ENCODE assay signal across 9 mouse cellular contexts in the genomic region with DNA sequence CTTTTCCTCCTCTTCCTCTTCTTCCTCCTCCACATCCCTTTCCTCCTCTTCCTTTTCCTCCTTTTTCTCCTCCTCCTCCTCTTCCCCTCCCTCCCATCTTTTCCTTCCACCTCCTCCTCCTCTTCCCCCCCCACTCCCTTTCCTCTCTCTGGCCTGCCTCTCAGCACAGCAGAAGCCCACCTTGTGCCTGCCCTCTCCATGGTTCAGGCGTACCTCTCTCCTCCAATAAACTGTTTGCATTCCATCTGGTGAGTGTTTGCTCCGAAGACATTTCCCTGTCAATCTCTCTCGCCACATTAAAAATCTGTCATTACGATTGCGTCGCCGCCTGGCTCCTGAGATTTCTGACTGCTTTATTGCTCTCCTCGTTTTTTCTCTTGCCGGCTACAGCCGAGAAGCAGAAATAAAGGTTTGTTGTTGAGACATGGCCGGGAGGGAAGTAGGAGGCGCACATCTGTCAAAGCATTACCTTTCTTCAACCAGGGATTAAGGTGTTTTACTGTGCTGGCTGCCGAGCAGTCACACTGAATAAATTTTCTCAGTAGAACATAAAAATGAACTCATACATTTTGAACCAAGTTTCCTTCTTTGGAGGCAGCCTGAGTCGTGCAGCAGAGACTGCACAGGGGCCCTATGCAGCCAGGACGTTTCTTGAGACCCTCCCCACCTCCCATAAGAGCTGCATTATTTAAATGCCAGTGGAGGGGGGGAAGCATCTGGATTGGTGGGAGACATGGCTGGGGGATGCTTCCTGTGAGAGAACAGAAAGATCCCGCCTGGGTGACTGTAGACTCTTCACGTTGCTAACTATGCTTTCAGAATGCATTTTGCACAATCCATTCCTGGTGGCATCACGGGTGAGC.
DNase-seq lines count a peak whose midpoint lies in the region; ATAC-seq lines count a peak whose summit lies in the region.
"Had no signal": no experiment of that assay in that cellular context is flagged by ENCODE, and none has a peak within 500 bp of the region (broad histone marks: within the 10 kb centered on the region; RNA-seq: fewer than 3 reads in every experiment).

No protein-coding gene starts in this region.

- no peaks in the 10 kb centered on the region for H3K27me3 ChIP-seq in forebrain, embryonic 14.5 days (replicated peaks; ENCODE audit: control insufficient read depth, insufficient read depth, low read length)

- peak; percentile 67; the same call in 1 of the 2 replicates for ATAC-seq in forebrain, embryonic 14.5 days

- peak overlapping the region; percentile 32 for H3K4me2 ChIP-seq in forebrain, embryonic 14.5 days (ENCODE audit: low read length)

- 0 out of 2 replicates have a peak, but pooled peaks cover 5% of the 10 kb centered on the region for H3K4me1 ChIP-seq in forebrain, embryonic 14.5 days (ENCODE audit: control insufficient read depth, insufficient read depth, low read length)

- H3K4me3 ChIP-seq in forebrain, embryonic 14.5 days (ENCODE audit: low read depth, low read length), result no peak overlapping the region

- H3K27ac ChIP-seq in forebrain, embryonic 14.5 days (ENCODE audit: low read depth, low read length), result peak overlapping the region; percentile 76

- no peaks in the 10 kb centered on the region for H3K9me3 ChIP-seq in forebrain, embryonic 14.5 days (replicated peaks; ENCODE audit: control insufficient read depth, low read length)

- 49% methylated on average over 18 of the region's 18 CpGs for WGBS in forebrain, embryonic 14.5 days

- peak; percentile 12 to 17 for DNase-seq in left cerebral cortex, adult 18-20 months (ENCODE audit: low spot score in 2 of 2)
- DNase-seq in left cerebral cortex, adult 11 months (ENCODE audit: low spot score), result no peak
- peak; percentile 73 for DNase-seq in forebrain, embryonic 14.5 days (ENCODE audit: low spot score)
- peak; percentile 17 to 24 for DNase-seq in layer of hippocampus, postnatal 25 days (ENCODE audit: extremely low spot score in 1 of 2, low spot score in 1 of 2)
- DNase-seq in right cerebral cortex, postnatal 10 days (ENCODE audit: low spot score in 2 of 2), result peak; percentile 30 to 32
- DNase-seq in spleen, postnatal 14 days (ENCODE audit: low spot score in 2 of 2), result no peak
- DNase-seq in urinary bladder, postnatal 36 days (ENCODE audit: low spot score in 2 of 2), result no peak
- no peak for DNase-seq in cerebellum, postnatal 10 days
- DNase-seq: spleen, adult 18-20 months had no signal

- no peaks in the 10 kb centered on the region for H3K36me3 ChIP-seq in forebrain, embryonic 14.5 days (ENCODE audit: control insufficient read depth, insufficient read depth, low read length)

- no peak overlapping the region for H3K9ac ChIP-seq in forebrain, embryonic 14.5 days (ENCODE audit: low read length)

Comparison
In these comparisons a context has a peak if more than half of its experiments do, and no peak if none do; other contexts are left out.
1. DNase-seq: peak in left cerebral cortex, adult 18-20 months (2 of 2), forebrain, embryonic 14.5 days (single experiment), layer of hippocampus, postnatal 25 days (2 of 2) and right cerebral cortex, postnatal 10 days (2 of 2); none in left cerebral cortex, adult 11 months (single experiment), spleen, postnatal 14 days (0 of 2), urinary bladder, postnatal 36 days (0 of 2) and cerebellum, postnatal 10 days (0 of 2).